Mouse (Mus musculus) heart, embryonic 15.5 days (tissue): ENCODE data around the gene Ly6g6d. TPM values are rescaled to one million over a fixed set of nuclear protein-coding genes. Genes with fewer than 3 reads are reported as not detected.
"Not testable (repeated sequence)": the region's sequence is repeated elsewhere in the genome, so short reads cannot be mapped to it uniquely, and the experiment has no call there.

Source experiments
- ATAC-seq: fragments of 200-750 bp; cut with Nextera tagmentation; replicated peaks from 2 replicates; pipeline ENCODE4 v1.8.0; 2017; ENCODE audit warnings: low read depth, moderate TSS enrichment; ENCODE audit not compliant: insufficient number of reproducible peaks, insufficient read depth, low FRiP score
- H3K27ac ChIP-seq: fragments of 300-500 bp; sonication (generic); 2 replicates; pipeline ENCODE4 v1.5.1; 2015; ENCODE audit warnings: mild to moderate bottlenecking, inconsistent platforms
- H3K27me3 ChIP-seq: fragments of 300-500 bp; sonication (generic); 2 replicates; pipeline ENCODE4 v1.6.1; 2015; ENCODE audit warnings: inconsistent platforms
- H3K36me3 ChIP-seq: fragments of 300-500 bp; sonication (generic); 2 replicates; pipeline ENCODE4 v1.6.1; 2015; ENCODE audit warnings: mild to moderate bottlenecking, inconsistent platforms
- H3K4me1 ChIP-seq: fragments of 300-500 bp; sonication (generic); replicated peaks from 2 replicates; pipeline ENCODE4 v1.6.1; 2015; ENCODE audit warnings: inconsistent platforms
- H3K4me2 ChIP-seq: fragments of 300-500 bp; sonication (generic); 2 replicates; pipeline ENCODE4 v1.6.1; 2015; ENCODE audit warnings: inconsistent platforms, mild to moderate bottlenecking, moderate library complexity
- H3K4me3 ChIP-seq: fragments of 300-500 bp; sonication (generic); 2 replicates; pipeline ENCODE4 v1.5.1; 2015; ENCODE audit warnings: mild to moderate bottlenecking, inconsistent platforms
- H3K9ac ChIP-seq: fragments of 300-500 bp; sonication (generic); 2 replicates; pipeline ENCODE4 v1.6.1; 2015; ENCODE audit warnings: mild to moderate bottlenecking, inconsistent platforms
- H3K9me3 ChIP-seq: fragments of 300-500 bp; sonication (generic); replicated peaks from 2 replicates; pipeline ENCODE4 v1.6.1; 2016; ENCODE audit warnings: inconsistent platforms
- WGBS: fragments of 180-500 bp; shearing (Covaris S2); methylation state at CpG from one replicate; pipeline ENCODE4 v1.1.7; 2015; ENCODE audit warnings: mixed read lengths; 5-methylcytosine and 5-hydroxymethylcytosine counted together
- polyA plus RNA-seq: library from polyadenylated mRNA; unstranded; fragments of >200 nt; fragmentation: Nextera tagmentation; extraction: Ambion mirVana; gene quantifications from 2 replicates; pipeline ENCODE4 v1.2.1, GENCODE M21; 2015

Gene Ly6g6d
- polyA plus RNA-seq = 2.2 and 2.4 TPM in 2 replicates

DNA sequence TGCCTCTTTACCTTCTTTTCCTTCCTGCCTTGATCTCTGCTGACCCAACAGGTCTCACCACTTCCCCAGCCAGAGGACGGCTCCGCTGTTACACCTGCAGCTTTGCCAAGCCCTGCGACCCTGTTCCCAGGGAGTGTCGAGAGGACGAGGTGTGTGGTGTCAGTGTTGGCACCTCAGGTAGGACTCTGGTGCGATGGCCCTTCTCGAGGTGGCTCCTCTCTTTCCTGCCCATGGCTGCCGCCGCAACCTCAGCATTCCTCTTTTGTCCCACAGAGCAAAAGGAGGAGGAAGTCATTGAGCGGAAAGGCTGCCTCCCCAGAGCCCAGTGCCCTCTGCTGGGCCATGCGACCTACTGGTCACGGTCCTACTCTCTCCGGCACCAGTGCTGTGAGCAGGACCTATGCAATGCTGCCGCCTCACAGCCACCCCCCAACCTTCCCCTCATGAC is at the start of gene Ly6g6d:
Gene Ly6g6d, minus strand, starts transcription at position 280 of the 448 bp plus-strand sequence.
- Histone ChIP-seq H3K4me2 (peak within 1 kb of the TSS; percentile 59), H3K4me1 (peaks cover 26% of the 10 kb centered on the region), H3K27ac (peak within 1 kb of the TSS; percentile 10; the same call in 1 of the 2 replicates), H3K36me3 (no peaks in the 10 kb centered on the region), H3K9ac (peak within 1 kb of the TSS; percentile 42), H3K4me3 (peak within 1 kb of the TSS; percentile 37), H3K27me3 (peaks cover 4% of the 10 kb centered on the region; the same call in 1 of the 2 replicates), H3K9me3 (no peaks in the 10 kb centered on the region)
- peak; percentile 43; the same call in 1 of the 2 replicates for ATAC-seq
- WGBS = 12% methylated on average over 14 of the region's 14 CpGs

- Histone ChIP-seq H3K27me3 (no peaks in the 10 kb centered on the region), H3K4me1 (peaks cover 32% of the 10 kb centered on the region), H3K27ac (peak overlapping the region; percentile 94), H3K36me3 (peaks cover 22% of the 10 kb centered on the region), H3K4me2 (peak overlapping the region; percentile 86), H3K9me3 (no peaks in the 10 kb centered on the region), H3K4me3 (peak overlapping the region; percentile 86), H3K9ac (peak overlapping the region; percentile 84)
- 59% methylated on average over 13 of the region's 13 CpGs for WGBS
- ATAC-seq = no peak
Measured at GRCm38 (mm10) chr17:35127017-35127416, 49.2 kb upstream of the Ly6g6d start.

GRCm38 (mm10) chr17:35126206-35126611 is 48.3 kb upstream of the Ly6g6d start, which contains the start of gene D17H6S53E:
D17H6S53E (plus strand) TSS chr17:35126373.
- H3K9me3 ChIP-seq = no peaks in the 10 kb centered on the region
- H3K36me3 ChIP-seq = peaks cover 22% of the 10 kb centered on the region
- peak within 1 kb of the TSS; percentile 84 for H3K9ac ChIP-seq
- H3K27ac ChIP-seq = peak within 1 kb of the TSS; percentile 94
- under 1% methylated on average over 36 of the region's 36 CpGs for WGBS
- H3K4me1 ChIP-seq = peaks cover 36% of the 10 kb centered on the region
- H3K4me2 ChIP-seq = peak within 1 kb of the TSS; percentile 86
- H3K4me3 ChIP-seq = peak within 1 kb of the TSS; percentile 86
- peak; percentile 63 for ATAC-seq
- no peaks in the 10 kb centered on the region for H3K27me3 ChIP-seq

DNA sequence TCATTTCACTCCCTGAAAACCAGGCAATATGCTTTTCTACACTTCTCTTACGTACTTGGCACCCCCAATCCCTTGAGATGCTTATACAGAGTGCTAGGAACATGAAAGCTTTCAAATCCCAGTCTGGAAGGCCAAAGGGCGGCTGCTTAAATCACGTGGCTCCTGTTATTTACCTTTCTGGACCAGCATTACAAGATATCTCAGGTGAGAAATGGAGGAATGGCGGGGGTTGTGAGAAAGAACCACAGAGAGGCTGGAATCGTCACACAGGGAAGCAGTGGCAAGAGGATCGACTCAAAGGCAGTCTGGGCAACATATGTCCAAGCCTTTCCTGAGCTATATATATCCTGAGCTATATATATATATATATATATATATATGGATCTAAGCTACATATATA is 47.7 kb upstream of the Ly6g6d start:
- Histone ChIP-seq H3K27me3 (no peaks in the 10 kb centered on the region), H3K9ac (peak overlapping the region; percentile 84), H3K27ac (peak overlapping the region; percentile 94), H3K9me3 (no peaks in the 10 kb centered on the region), H3K36me3 (peaks cover 21% of the 10 kb centered on the region), H3K4me2 (peak overlapping the region; percentile 86), H3K4me1 (peaks cover 36% of the 10 kb centered on the region), H3K4me3 (peak overlapping the region; percentile 86)
- ATAC-seq = no peak
- 28% methylated on average over 6 of the region's 6 CpGs for WGBS

GRCm38 (mm10) chr17:35125081-35125480 is 47.2 kb upstream of the Ly6g6d start:
- Histone ChIP-seq H3K27ac (0 out of 2 replicates have a peak overlapping the region, but pooled peaks have one; percentile 94), H3K36me3 (peaks cover 16% of the 10 kb centered on the region), H3K9ac (no peak overlapping the region), H3K4me1 (peaks cover 41% of the 10 kb centered on the region), H3K9me3 (no peaks in the 10 kb centered on the region), H3K4me2 (peak overlapping the region; percentile 86; the same call in 1 of the 2 replicates), H3K4me3 (no peak overlapping the region), H3K27me3 (no peaks in the 10 kb centered on the region)
- WGBS = 86% methylated on average over 1 of the region's 1 CpGs
- no peak for ATAC-seq

- ATAC-seq, H3K4me3 ChIP-seq, H3K9me3 ChIP-seq, H3K27ac ChIP-seq, H3K27me3 ChIP-seq, H3K9ac ChIP-seq, H3K4me2 ChIP-seq: not testable (repeated sequence)
- peaks cover 47% of the 10 kb centered on the region for H3K4me1 ChIP-seq
- 90% methylated on average over 12 of the region's 12 CpGs for WGBS
- peaks cover 13% of the 10 kb centered on the region; the same call in 1 of the 2 replicates for H3K36me3 ChIP-seq
Measured at GRCm38 (mm10) chr17:35124261-35124896, 46.5 kb upstream of the Ly6g6d start.

DNA sequence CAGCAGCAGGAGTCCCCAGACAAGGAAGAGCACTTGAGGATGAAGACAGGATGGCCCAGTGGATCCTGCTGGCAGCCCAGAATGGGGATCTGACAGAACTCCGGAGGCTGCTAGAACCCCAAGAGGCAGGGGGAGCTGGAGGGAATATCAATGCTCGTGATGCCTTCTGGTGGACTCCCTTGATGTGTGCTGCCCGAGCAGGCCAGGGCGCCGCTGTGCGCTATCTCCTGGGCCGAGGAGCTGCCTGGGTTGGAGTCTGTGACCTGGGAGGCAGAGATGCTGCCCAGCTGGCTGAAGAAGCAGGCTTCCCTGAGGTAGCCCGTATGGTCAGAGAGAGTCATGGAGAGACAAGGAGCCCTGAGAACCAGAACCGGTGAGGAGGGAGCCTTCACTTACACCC is 45.4 kb upstream of the Ly6g6d start:
- H3K9ac ChIP-seq, H3K27ac ChIP-seq, ATAC-seq: not testable (repeated sequence)

DNA sequence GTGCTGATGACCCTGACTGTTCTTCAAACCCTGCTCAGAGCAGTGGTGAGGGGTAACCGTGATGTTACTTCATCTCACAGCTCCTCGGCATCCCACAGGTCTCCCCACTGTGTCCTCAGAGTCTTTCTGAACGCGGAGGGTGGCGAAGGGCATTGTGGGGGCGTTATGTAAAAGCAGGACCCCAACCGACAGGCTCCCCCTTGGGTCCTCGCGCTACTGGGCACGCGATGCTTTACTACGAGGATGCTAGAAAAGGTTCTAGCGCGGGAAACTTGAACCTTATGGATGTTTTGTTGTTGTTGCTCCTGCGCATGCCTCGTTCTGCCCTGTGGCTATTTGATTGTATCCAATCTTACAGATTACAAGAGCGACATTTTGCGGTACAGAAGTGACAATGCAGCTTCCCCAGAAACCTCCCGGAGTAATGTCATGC is 44.0 kb upstream of the Ly6g6d start, which contains the start of gene Csnk2b:
Gene Csnk2b, minus strand, starts transcription at position 183 of the 433 bp plus-strand sequence.
- H3K4me1 ChIP-seq = peaks cover 33% of the 10 kb centered on the region
- peak within 1 kb of the TSS; percentile 97 for H3K9ac ChIP-seq
- no peaks in the 10 kb centered on the region for H3K9me3 ChIP-seq
- H3K4me3 ChIP-seq = peak within 1 kb of the TSS; percentile 99
- ATAC-seq = 0 out of 2 replicates have a peak, but pooled peaks have one; percentile 0
- H3K27ac ChIP-seq = peak within 1 kb of the TSS; percentile 93
- under 1% methylated on average over 19 of the region's 19 CpGs for WGBS
- peaks cover 28% of the 10 kb centered on the region for H3K36me3 ChIP-seq
- no peaks in the 10 kb centered on the region for H3K27me3 ChIP-seq
- peak within 1 kb of the TSS; percentile 92 for H3K4me2 ChIP-seq

More for the DNA sequence above, 45.4 kb upstream of the Ly6g6d start:
- H3K4me1 ChIP-seq = peaks cover 44% of the 10 kb centered on the region
- H3K4me3 ChIP-seq, H3K27me3 ChIP-seq, H3K9me3 ChIP-seq, H3K4me2 ChIP-seq: not testable (repeated sequence)
- peaks cover 19% of the 10 kb centered on the region for H3K36me3 ChIP-seq
- WGBS = 93% methylated on average over 9 of the region's 9 CpGs

GRCm38 (mm10) chr17:35121143-35121799 is 43.4 kb upstream of the Ly6g6d start, which contains the start of gene Gpank1:
Gpank1 (plus strand) TSS chr17:35121455.
- H3K4me1 ChIP-seq = peaks cover 29% of the 10 kb centered on the region
- H3K9me3 ChIP-seq = no peaks in the 10 kb centered on the region
- peak within 1 kb of the TSS; percentile 99 for H3K4me3 ChIP-seq
- WGBS = under 1% methylated on average over 50 of the region's 50 CpGs
- ATAC-seq = peak; percentile 95
- H3K9ac ChIP-seq = peak within 1 kb of the TSS; percentile 97
- H3K4me2 ChIP-seq = peak within 1 kb of the TSS; percentile 92
- H3K27ac ChIP-seq = peak within 1 kb of the TSS; percentile 93
- no peaks in the 10 kb centered on the region for H3K27me3 ChIP-seq
- peaks cover 32% of the 10 kb centered on the region for H3K36me3 ChIP-seq

DNA sequence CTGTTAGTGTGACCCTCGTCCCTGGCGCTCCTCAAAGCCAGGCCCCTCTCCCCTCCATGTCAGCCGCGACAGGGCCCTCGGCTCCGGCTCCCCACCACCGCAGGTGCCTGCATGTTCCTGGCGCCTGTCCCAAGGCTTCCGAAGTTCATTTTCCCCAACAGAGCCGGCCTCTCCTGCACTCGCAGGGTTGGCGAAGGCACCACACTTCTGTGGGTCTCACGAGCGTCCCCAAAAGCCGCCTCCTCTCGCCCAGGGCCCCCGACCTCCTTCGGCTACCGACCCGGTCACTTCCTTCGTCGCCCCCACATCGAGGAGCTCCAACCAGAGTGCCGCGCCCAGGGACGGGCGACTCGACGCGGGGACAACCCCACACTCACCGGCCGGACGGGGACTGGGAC is 42.9 kb upstream of the Ly6g6d start:
- H3K4me3 ChIP-seq = peak overlapping the region; percentile 99
- H3K4me2 ChIP-seq = peak overlapping the region; percentile 92
- H3K9ac ChIP-seq = peak overlapping the region; percentile 97
- H3K36me3 ChIP-seq = peaks cover 37% of the 10 kb centered on the region
- peaks cover 29% of the 10 kb centered on the region for H3K4me1 ChIP-seq
- WGBS = under 1% methylated on average over 33 of the region's 33 CpGs
- no peaks in the 10 kb centered on the region for H3K27me3 ChIP-seq
- ATAC-seq = no peak
- H3K27ac ChIP-seq = peak overlapping the region; percentile 79
- no peaks in the 10 kb centered on the region for H3K9me3 ChIP-seq
